Mouse (Mus musculus): ENCODE results near the gene Hsd17b13.

The Hsd17b13 gene

DNA sequence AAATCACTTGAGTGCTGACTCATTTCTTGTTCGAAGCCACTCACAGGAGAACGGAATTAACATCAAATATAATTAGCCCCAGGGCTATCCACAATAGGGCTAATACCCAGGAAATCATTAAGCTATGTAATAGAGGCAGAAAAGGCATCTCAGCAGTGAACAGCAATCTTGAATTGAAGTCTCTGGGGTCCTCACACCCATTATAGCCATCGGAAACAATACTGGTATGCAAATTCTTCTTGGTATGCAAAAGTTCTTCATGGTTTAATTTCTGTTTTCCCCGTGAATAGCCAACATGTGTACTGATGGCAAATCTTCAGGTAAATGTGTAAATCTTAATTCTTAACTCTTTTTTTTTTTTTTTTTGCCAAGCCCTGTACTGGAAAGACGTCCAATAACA lies 46.7 kb downstream of the Hsd17b13 start:
- in situ Hi-C loops (cut with MboI; ENCODE audit: unreplicated experiment in 2 of 2), result loop anchor here (25.0 kb wide), 2 partner anchors 1243 to 1768 kb away; no protein-coding TSS in a partner anchor

DNA sequence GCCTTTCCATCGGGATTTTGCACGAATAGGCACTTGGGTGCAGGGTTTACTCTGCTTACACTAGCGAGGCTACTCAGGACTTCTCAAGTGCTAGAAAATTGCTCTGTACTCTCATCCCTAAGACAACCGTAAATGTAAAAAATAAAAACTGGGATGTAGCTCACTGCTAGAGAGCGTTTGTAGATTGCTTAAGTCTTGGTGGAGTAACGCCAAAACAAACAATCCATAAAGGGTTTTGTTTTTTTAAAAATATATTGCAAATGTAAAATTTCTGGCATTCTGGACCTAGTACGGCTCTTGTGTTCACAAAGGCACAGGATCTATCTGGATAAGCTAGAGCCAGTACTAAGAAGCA lies 49.0 kb downstream of the Hsd17b13 start:
- in situ Hi-C loops (cut with MboI; ENCODE audit: unreplicated experiment in 2 of 2), result loop anchor here (5.0 to 25.0 kb wide), 6 partner anchors 76 to 1766 kb away; no protein-coding TSS in a partner anchor

DNA sequence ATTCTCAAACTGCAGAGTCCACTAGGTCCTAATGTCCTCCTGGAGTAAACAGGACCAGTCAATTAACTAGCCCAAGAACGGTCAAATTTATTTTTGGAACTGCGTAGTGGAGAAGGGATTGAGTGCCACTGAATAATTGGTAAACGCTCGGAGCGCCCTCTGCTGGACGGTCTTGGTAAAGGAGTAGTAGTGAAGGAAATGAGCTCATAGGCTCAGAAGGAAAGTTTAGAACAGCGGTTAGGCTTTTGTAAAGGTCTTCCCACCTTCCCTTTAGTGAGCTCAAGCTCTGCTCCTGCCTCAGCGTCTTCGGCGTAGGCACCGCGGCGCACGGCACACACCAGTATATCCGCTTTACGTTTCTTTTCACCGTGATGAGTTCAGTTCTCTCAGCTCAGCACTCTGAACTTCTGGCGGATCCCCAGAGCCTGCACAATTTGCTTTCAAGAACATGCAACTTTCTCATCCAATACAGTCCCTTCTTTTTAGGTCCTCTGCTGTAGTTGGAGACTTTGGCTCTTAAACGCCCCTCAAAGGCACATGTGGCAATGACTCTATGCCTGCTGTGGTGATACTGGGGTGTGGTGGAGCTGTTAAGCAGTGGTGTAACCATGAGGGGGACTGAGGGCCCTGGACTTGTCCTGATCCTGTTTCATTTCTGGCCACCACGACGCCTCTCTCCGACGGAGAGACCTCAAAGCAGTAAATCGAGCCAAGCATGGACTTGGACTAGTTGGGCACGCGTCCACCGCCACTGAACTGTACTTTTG lies 49.6 kb downstream of the Hsd17b13 start:
- in situ Hi-C loops (cut with MboI; ENCODE audit: unreplicated experiment in 2 of 2), result loop anchor here (5.0 to 25.0 kb wide), 6 partner anchors 75 to 1765 kb away; no protein-coding TSS in a partner anchor

DNA sequence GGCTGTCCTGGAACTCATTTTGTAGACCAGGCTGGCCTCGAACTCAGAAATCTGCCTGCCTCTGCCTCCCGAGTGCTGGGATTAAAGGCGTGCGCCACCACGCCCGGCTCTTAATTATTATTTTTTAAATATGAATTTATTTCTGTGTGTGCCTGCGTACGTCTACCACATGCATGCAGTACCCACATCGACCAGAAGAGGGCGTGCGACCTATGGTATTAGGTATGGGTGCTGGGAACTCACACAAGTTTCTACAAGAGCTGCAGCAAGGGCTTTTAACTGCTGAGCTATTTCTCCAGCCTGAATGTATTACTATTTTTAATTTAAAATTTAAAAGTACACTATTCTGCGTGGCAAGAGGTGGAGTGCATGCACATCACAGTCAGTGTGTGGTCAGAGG lies 50.8 kb downstream of the Hsd17b13 start:
- in situ Hi-C loops (cut with MboI; ENCODE audit: unreplicated experiment in 2 of 2), result loop anchor here (5.0 to 25.0 kb wide), 6 partner anchors 74 to 1764 kb away; no protein-coding TSS in a partner anchor

DNA sequence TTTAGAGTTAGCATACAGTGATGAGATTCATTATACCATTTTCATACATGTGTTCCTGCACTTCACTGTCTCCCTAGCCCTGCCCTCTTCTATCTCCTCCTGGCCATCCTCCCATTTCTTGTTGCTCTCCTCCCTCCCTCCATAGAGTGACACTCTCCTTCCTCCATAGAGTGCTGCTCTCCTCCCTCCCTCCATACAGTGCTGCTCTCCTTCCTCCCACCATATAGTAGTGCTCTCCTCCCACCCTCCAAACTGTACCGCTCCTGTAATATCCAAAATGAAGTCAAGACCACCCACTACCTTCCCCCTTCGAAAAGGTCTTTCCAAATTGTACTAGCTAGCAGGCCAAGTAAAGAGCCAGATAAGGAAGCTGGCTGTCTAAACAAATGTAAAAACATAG lies 53.5 kb downstream of the Hsd17b13 start:
- in situ Hi-C loops (cut with MboI; ENCODE audit: unreplicated experiment in 2 of 2), result loop anchor here (5.0 to 25.0 kb wide), 4 partner anchors 61 to 579 kb away; partner anchors contain the start of gene Mepe (in 1 of the 2)

DNA sequence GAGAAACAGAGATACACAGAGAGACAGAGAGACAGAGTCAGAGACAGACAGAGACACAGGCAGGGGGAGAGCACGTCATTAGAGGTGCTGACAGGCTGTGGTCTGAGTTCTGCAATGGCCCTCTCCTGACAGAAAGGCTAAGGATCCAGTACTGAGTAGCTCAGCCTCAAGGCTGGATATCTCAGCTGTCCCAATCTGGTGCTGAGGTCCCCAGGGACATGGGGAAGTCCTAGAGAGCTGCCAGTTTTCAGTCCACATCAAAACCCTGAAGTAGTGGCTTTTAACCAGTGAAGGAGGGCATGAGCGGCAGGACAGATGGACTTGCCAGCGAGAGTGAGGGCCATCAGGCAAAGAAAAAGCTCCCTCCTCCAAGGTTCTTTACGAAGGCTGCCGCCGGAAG lies 54.1 kb downstream of the Hsd17b13 start:
- in situ Hi-C loops (cut with MboI; ENCODE audit: unreplicated experiment in 2 of 2), result loop anchor here (5.0 to 25.0 kb wide), 4 partner anchors 61 to 578 kb away; partner anchors contain the start of gene Mepe (in 1 of the 2)

DNA sequence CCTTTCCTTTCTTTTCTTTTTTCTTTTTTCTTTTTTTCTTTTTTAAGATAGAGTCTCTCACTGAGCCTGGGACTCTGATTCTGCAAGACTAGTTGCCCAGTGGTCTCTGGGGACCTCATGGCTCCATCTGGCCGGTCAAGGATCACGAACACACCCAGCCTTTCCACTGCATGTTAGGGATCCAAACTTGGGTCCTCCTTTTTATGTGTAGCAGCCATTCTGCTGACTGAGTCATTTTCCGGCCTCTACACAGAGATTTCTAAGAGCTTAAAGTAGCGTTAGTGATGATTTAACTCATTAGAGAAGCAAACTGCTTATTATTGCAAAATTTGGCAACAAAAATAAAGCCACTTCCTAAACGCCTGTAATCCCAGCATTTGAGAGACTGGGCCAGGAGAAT lies 54.8 kb downstream of the Hsd17b13 start:
- in situ Hi-C loops (cut with MboI; ENCODE audit: unreplicated experiment in 2 of 2), result loop anchor here (5.0 to 25.0 kb wide), 4 partner anchors 60 to 578 kb away; partner anchors contain the start of gene Mepe (in 1 of the 2)

DNA sequence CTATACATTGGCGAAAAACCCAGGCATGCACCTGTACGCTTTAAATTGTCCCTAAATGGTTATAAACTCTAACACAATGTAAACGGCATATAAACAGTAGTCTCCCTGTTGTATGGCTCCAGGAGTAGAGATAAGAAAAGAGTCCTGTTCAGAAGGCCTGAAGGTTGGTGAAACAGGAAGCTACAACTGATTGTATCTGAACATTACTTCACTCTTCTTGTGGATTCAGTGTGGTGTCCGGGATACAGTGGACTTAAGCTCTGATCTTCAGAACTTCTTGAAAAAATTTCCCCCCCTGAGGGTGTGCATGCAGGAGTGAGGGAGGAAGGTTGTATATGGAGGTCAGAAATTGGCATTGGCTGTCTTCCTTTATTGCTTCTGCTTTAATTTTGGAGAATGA lies 57.7 kb downstream of the Hsd17b13 start:
- in situ Hi-C loops (cut with MboI; ENCODE audit: unreplicated experiment in 2 of 2), result loop anchor here in 1 of 2 experiments (25.0 kb wide), 1 partner anchor 418 kb away; the partner anchor contains the start of gene Mepe

DNA sequence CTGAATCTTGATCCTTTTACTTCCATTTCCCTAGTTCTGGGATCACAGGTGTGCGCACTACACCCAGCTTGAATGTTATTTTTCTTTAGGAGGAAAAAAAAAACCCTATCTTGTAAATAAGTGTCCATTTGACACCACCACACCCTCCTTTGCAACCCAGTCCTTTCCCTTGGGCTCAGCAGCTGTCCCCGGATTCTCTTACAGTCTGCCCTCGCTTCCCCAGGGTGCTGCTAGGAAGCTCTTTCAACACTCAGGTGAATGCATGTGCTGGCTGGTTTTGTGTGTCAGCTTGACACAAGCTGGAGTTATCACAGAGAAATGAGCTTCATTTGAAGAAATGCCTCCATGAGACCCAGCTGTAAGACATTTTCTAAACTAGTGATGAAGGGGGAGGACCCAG lies 59.0 kb downstream of the Hsd17b13 start:
- in situ Hi-C loops (cut with MboI; ENCODE audit: unreplicated experiment in 2 of 2), result loop anchor here in 1 of 2 experiments (25.0 kb wide), 1 partner anchor 419 kb away; the partner anchor contains the start of gene Mepe

DNA sequence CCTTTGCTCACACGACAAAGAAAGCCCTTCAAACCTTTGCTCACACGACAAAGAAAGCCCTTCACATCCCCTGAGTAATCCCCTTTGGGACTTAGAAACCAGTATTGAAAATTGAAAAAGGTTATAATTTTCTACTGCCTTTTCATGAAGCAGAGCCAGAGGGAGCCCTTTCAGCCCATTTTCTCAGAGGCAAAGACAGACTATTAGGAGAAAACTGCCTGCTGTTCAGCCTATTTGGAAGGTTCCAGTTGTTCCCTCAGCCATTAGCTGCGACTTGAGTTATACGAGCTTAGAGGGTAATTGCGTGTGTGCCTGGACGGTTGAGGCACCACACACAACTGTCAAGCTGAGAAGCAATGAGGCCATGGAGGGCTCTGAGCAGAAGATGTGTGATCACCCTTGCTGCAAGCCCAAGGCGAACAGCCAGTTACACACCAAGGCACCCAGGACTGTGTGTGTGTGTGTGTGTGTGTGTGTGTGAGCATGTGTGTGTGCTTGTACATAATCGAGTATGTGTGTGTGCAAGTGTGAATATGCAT lies 59.8 kb downstream of the Hsd17b13 start:
- in situ Hi-C loops (cut with MboI; ENCODE audit: unreplicated experiment in 2 of 2), result loop anchor here in 1 of 2 experiments (25.0 kb wide), 1 partner anchor 420 kb away; the partner anchor contains the start of gene Mepe

DNA sequence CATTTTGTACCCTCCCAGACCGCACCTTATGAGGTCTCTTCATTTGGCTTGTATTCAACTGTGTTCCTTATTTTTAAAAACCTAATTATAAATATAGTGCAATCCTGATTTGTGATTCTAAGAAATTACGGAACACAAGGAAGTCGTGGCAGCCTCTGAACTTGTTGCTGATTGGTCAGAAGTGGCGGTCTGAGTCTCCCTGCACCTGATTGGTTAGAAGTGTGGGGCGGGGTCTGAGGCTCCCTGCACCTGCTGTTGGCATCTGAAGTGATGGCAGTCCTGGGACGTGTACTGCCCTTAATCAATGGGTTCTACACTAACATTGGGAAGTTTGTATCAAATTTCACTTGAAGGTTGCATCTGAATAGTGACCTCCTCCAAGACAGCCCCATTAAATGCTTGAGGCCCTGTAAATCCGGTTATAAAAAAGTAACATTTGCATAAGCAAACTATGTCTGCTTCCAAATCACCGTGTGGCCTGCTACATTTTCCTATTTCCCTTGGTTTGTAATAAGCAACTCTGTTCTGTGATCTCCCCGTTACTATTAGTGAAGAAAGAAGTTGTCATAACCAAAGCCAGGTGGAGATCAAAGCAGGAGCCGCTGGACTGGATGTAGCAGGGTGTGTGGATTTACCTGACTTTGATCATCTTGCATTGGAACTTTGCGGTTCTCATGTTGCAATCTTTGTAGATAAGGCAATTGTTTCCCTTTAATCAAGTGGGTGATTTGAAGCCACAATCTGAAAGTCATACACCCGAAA lies 60.4 kb downstream of the Hsd17b13 start:
- in situ Hi-C loops (cut with MboI; ENCODE audit: unreplicated experiment in 2 of 2), result loop anchor here in 1 of 2 experiments (25.0 kb wide), 1 partner anchor 421 kb away; the partner anchor contains the start of gene Mepe

DNA sequence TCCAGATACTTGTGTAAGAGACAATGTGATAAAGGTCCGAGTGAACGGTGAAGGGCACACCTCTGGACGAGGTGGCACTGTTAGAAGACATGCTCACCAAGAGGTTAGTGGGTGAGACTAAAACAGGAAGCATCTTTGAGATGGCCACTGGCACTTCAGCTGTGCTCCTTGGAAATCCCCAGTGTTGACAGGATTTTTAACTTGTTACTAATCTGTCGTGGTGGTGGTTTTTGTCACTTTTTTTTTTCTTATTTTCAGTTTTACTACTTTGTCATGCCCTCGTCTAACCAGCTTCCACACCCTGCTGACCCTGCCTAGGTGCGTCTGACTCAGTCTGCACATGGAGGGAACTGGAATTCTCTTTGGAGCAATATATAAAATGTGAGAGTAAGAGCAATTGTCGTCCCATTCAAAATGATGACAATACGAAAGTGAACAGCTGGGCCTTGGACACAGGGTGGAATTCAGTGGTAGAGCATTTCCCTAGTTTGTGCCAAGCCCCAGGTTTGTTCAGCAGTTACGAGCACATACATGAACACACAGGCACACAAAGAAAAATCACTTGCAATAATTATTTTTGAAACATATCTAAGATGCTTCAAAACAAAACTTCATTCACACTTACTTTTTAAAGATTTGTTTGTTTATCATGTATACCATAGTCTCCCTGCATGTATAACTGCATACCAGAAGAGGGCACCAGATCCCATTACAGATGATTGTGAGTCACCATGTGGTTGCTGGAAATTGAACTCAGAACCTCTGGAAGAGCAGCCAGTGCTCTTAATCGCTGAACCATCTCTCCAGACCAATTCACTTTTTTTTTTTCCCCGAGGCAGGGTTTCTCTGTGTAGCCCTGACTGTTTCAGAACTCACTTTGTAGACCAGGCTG lies 62.6 kb downstream of the Hsd17b13 start:
- in situ Hi-C loops (cut with MboI; ENCODE audit: unreplicated experiment in 2 of 2), result loop anchor here in 1 of 2 experiments (25.0 kb wide), 1 partner anchor 423 kb away; the partner anchor contains the start of gene Mepe

DNA sequence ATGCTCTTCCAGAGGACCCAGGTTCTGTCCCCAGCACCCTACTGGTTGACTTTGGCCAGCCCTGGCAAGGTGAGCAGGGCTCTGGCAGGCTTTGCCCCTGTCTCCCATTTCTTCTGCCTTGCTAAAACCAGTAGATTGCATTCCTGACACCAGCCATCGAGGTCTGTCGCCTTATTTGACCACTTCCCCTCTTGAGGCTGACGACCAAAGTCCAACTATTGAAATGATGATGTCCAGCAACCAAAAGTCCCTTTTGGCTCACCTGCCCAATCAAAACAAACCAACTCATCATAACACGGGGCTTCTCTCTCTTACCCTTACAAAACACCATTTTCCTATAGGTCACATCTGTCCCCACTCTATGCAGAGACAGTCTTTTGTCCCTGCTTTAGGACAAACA lies 64.1 kb downstream of the Hsd17b13 start:
- in situ Hi-C loops (cut with MboI; ENCODE audit: unreplicated experiment in 2 of 2), result loop anchor here in 1 of 2 experiments (25.0 kb wide), 1 partner anchor 424 kb away; the partner anchor contains the start of gene Mepe

DNA sequence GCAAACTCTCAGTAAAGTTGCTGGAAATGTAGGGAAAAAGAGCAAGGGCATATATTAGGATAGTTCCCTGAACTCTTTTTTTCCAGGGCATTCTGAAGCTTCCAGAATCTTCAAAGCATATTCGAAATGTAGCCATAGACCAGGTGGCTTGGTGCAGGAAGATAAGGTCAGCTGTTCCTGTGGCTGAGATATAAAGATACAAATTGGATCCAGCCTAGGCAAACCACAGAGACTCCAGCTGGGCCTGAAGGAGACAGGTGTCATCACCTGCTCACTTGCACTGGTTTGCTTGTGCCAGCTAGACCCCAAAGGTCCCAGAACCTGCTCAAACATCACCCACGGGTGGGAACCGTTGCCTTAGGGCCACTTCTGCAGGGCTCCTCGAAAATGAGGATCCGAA lies 65.7 kb downstream of the Hsd17b13 start:
- in situ Hi-C loops (cut with MboI; ENCODE audit: unreplicated experiment in 2 of 2), result loop anchor here in 1 of 2 experiments (25.0 kb wide), 1 partner anchor 426 kb away; the partner anchor contains the start of gene Mepe

DNA sequence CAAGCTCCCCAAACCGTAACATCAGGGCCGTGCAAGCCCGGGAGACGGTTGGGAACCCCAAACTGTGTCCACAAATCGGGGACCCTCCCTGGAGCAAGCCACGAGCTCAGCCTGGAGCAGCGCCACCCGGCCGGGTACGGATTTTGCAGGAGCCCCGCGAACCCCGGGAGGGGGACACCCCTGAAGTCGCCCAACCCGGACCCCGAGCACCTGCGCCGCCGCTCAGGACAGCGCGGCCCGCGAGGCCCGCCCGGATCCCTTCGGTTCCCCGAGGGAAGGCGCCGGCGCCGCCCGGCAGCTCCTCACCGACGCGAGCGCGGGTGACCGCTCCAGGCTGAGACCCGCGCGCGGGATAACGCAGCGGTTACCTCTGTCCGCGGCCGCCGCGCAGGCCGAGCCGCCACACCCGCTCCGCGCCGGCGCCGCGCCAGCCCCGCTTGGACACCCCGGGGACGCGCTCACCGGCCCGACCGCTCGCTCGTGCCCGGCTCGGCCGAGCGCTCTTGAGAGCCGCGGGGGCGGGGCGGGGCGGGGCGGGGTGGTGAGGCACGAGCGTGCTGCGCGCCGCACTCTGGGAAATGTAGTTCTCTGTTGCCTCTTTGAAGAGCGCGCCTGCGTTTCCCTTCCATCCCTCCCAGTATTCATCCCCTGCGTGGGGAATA lies 66.3 kb downstream of the Hsd17b13 start, which contains the start of gene Klhl8:
TSS of gene Klhl8 (minus strand) at position 512 of the 662 bp plus-strand sequence.
- in situ Hi-C loops (cut with MboI; ENCODE audit: unreplicated experiment in 2 of 2), result loop anchor here in 1 of 2 experiments (25.0 kb wide), 1 partner anchor 426 kb away; the partner anchor contains the start of gene Mepe

DNA sequence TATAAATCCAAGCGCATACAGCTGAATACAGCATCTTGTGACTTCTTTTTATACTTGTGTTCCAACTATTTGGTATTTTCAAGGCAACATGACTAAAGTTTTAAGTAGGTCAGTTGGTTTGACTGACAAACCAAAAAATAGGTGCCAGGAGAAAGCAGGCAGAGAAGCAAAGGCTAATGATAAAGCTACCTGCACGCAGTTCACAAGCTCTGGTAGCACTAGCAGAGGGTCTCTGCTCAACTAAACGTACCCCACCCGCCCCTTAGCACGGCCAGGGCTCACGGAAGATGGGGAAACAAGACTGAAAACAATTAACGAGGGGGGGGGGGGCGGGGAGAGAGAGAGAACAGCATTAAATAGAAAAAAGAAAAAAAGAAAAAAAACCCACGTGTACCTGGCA lies 67.1 kb downstream of the Hsd17b13 start:
- in situ Hi-C loops (cut with MboI; ENCODE audit: unreplicated experiment in 2 of 2), result loop anchor here in 1 of 2 experiments (25.0 kb wide), 1 partner anchor 427 kb away; the partner anchor contains the start of gene Mepe

DNA sequence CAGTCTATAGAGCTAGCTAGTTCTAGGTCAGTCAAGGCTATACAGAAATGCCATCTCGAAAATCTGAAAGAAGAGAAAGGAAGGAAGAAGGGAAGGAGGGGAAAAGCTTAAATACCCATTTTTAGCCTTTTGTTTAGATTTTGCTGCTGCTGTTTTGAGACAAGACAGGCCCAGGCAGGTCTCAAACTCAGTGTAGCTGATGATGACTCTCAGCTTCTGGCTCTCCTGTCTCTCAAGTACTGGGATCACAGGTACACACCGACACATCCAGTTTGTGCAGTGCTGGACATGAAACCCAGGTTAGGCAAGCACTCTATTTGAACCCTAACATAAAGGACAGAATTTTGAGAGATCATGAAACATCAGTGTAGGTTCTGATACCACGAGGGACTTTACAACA lies 67.7 kb downstream of the Hsd17b13 start:
- in situ Hi-C loops (cut with MboI; ENCODE audit: unreplicated experiment in 2 of 2), result loop anchor here in 1 of 2 experiments (25.0 kb wide), 1 partner anchor 428 kb away; the partner anchor contains the start of gene Mepe

DNA sequence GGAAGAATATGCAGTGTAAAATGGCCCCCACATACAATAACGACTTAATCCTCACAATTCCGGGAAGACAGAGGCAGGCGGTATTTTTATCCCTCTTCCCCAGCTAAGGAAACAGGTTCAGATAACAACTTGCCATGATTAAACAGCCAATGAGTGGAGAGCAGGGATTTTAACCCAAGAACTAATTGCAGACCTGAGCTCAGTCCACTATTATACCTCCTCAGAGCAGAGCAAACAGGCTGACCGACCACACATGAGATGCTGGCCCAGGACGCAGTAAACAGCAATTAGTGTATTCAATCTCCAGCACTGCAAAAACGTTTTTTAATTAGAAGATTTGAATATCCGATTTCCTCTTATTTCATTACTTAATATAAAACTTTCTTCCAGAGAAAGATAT lies 68.4 kb downstream of the Hsd17b13 start:
- in situ Hi-C loops (cut with MboI; ENCODE audit: unreplicated experiment in 2 of 2), result loop anchor here in 1 of 2 experiments (25.0 kb wide), 1 partner anchor 428 kb away; the partner anchor contains the start of gene Mepe

All from v-Abl transformed pro-B cells (cell line).